Mouse (Mus musculus) cerebellum, postnatal 36 days (tissue): ENCODE results near the gene Sptan1.

Experiments used
- DNase-seq, 2 experiments: peaks; one replicate each; pipeline ENCODE4 v3.0.0; 2021 to 2022; ENCODE audit warnings: mixed read lengths in 2 of 2

Gene Sptan1

DNA sequence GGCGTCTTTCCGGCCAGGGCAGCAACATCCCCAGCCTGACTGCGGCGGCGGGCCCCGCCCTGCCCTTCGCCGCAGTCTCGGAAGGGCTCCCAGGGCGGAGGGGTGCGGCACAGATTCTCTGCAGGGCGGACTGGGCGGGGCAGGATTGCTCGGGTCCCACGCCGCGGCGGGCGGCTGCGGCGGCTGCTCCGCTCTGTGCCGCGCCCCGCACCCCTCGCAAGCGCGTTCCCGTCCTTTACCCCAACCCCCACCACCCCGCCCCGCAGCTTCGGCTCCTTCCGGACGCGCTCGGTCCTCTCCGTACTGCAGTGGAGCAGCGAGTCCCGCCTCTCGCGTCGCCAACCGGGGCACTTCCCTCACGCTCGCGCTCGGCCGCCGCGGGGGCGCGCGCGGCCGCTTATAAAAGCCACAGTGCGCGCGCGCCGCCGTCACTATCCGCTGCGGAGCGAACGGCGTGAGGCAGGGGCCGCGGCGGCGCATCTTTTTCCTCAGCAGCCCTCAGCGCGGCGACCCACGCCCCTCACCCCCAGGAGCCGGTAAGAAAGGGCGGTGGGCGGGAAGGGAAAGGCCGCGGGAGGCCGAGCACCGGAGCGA, at the start of gene Sptan1:
Sptan1 (plus strand) TSS at position 311 of the 594 bp plus-strand sequence.
- DNase-seq = peak; percentile 99

DNA sequence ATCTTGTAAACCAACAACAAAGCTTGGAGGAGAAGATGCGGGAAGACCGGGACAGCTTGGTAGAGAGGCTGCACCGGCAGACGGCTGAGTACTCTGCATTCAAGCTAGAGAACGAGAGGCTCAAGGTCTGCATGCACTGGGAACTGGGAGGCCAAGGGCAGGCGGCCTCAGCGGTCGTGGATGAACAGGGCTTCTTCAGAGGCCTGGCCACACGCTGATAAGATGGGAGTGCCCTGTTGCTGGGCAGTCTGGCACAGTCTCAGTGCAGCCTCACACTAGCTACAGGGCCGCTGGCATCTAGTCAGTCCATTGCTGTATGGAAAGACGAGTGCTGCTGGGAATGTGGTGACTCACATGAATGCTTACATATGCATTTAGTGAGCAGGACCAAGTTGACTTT, 47.7 kb upstream of the Sptan1 start:
- DNase-seq = no peak

DNA sequence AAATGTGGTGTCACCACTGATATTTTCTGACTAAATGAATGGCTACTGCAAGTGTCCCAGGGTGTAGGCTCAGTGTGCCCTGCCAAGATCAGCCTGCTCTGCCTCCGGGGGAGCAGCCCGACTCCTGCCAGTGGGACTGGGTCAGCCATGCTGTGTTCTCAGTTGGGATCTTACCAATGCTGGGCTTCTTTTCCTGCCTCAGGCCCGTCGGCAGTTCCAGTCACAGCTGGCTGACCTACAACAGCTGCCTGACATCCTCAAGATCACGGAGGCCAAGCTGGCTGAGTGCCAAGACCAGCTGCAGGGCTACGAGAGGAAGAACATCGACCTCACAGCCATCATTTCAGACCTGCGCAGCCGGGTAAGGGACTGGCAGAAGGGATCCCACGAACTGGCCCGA, 43.3 kb upstream of the Sptan1 start:
- DNase-seq = peak; percentile 45 to 51

- DNase-seq = no peak
Measured at GRCm38 (mm10) chr2:29926542-29926941, 38.8 kb upstream of the Sptan1 start.

- DNase-seq = peak; percentile 97
Measured at GRCm38 (mm10) chr2:29930506-29930905, 34.9 kb upstream of the Sptan1 start.

- DNase-seq = peak; percentile 23 to 45
Measured at GRCm38 (mm10) chr2:29931194-29931593, 34.2 kb upstream of the Sptan1 start.

GRCm38 (mm10) chr2:29934906-29935599, 30.3 kb upstream of the Sptan1 start, which contains the start of gene Gle1:
TSS of gene Gle1 (plus strand) at chr2:29935426.
- DNase-seq = peak; percentile 94 to 96

GRCm38 (mm10) chr2:29940073-29940472, 25.3 kb upstream of the Sptan1 start:
- peak in 1 of 2 experiments; percentile 21 for DNase-seq

GRCm38 (mm10) chr2:29940826-29941225, 24.5 kb upstream of the Sptan1 start:
- DNase-seq = peak in 1 of 2 experiments; percentile 47

- no peak for DNase-seq
Measured at GRCm38 (mm10) chr2:29944723-29945122, 20.6 kb upstream of the Sptan1 start.

DNA sequence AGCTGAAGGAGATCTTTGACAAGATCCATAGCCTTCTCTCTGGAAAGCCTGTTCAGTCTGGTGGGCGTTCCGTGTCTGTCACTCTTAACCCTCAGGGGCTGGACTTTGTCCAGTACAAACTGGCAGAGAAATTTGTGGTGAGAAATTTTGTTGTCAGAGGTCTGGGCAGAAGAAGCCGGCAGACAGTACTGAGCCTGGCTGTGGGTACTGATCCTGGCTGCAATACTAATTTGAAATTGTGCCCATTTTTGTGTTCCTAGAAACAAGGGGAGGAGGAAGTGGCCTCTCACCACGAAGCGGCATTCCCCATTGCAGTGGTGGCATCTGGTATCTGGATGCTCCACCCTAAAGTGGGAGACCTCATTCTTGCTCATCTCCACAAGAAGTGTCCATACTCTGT, 16.5 kb upstream of the Sptan1 start:
- no peak for DNase-seq

DNA sequence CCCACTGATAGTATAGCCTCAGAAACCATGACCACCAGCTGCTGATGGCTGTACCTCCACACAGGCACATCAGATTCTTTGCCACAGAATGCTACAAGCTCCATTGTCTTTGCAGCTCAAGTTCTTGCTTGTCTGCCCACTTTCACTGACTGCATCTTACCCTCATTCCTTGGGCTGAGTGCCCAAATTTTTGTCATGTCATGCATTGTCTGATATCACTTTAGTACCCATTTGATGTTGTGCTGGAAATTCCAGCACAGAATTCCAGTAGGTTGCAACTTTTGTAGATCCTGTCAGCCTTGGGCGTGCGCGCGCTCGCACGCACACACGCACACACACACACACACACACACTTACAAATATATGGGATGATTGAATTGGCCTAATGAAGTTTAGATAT, 4.1 kb upstream of the Sptan1 start:
- no peak for DNase-seq

DNA sequence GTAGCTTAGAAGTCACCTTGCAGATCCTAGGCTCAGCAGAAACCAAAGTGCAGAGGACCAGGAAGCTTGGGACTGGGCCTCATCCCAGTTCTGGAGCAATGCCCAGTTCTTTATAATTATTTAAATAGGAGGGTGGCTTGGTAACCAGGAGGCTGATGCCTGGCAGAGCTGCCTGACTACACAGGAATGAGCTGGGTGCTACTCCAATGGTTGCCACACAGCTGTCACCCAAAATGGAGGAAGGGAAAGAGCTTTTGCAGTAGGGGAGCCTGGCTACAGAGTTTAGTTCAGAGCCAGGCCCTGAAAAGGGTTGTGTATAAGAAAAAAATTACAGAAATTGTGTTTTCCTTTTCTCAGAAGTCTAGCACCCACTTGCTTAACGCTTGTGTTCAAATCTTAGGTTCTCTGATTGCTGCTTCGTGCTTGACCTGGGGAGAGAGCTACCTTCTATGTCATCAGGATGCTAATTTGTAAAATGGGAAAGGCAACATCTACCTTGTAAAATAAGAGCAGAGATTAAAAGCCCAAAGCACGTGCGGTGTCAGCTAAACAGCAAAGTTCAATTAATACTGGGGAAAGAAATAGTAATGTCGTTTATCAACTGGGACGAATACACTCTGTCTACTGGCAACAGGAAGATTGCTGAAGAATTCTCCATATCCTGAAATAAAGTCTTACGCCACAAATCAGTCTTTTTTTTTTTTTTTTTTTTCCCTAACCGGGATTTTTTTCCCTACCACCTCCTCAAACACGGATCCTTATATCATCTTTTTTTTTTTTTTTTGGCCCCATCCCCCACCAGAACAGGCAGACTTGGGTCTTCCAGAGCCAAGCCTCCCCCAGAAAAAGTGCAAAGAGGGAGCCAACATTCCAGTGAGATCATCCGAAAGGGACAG, 758 bp upstream of the Sptan1 start:
- peak; percentile 34 to 42 for DNase-seq

DNA sequence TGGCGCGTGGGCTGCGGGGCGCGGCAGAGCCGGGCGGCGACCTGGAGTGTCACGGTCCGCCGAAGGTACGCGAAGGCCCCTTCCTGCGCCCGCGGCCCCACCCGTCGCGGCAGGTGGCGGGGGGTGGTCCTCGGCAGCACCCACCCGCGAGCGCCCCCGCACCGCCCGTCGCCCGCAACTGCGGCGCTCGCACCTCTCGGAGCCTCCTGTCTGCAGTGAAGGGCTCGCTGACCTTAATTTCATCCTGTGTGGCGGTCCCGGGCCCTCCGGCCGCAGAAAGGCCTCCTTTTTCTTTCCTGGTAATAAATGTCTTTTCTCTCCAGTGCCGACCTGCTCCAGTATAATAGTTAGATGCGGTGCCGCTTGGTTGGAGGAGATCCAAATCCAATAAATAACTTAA, 546 bp downstream of the Sptan1 start:
- peak; percentile 51 to 56 for DNase-seq

- DNase-seq = no peak
Measured at GRCm38 (mm10) chr2:29966826-29967225, 1.5 kb downstream of the Sptan1 start.

DNA sequence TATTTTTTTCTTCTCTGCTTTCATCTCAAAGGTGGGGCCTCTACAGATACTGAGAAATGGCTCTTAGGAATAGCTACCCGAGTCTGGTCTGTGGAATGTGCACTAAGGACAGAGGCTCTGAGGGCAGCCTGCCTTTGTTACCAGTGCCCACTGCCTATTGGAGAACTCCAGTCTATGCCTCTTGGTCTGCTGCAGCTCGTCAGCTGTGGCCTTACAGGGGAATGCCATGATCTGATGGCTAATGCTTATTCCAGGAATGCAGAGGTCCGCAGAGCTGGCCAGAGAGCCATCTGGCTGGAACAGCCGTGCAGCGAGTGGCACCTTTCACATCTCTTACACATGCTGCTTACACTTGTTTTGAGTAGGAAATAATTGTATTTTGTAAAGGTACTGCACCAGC, 2.4 kb downstream of the Sptan1 start:
- peak in 1 of 2 experiments; percentile 15 for DNase-seq

- no peak for DNase-seq
Measured at GRCm38 (mm10) chr2:29968638-29969037, 3.3 kb downstream of the Sptan1 start.

DNA sequence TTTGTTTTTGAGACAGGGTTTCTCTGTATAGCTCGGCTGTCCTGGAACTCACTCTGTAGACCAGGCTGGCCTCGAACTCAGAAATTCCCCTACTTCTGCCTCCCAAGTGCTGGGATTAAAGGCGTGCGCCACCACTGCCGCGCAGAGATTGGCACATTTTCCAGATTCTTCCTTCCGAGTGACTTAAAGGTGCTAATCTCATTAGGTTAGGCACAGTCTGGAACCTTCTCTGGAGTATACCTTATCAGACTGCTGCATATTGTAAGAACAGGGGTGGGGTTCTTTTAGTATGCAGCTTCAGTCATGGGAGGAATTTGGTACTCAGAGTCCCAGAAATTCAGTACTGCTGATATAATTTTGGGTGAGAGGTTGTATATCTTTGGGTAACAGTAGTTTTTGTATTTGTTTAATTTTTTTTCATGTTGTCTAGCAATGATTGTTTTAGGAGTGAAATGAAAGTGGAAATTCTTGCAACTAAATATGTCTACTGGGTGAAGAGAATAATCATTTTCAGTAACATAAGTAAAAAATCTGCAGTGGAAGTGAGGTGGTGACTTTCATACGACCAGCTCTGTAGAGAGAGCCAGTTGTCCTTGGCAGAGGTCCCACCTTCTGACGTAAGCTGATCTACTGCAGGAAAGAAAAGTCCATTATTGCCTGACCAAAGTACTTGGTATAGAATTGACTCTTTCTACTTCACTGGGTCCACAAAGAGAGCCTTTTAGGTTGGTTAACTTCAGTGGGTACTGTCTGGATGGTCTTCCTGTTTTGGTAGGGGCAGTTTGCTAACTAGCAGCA, 6.7 kb downstream of the Sptan1 start:
- DNase-seq = peak; percentile 69 to 73

GRCm38 (mm10) chr2:29973525-29973924, 8.2 kb downstream of the Sptan1 start:
- no peak for DNase-seq

GRCm38 (mm10) chr2:29977307-29977706, 11.9 kb downstream of the Sptan1 start:
- peak; percentile 13 to 55 for DNase-seq

GRCm38 (mm10) chr2:29980661-29981060, 15.3 kb downstream of the Sptan1 start:
- DNase-seq = no peak

GRCm38 (mm10) chr2:29991962-29992361, 26.6 kb downstream of the Sptan1 start:
- no peak for DNase-seq

DNA sequence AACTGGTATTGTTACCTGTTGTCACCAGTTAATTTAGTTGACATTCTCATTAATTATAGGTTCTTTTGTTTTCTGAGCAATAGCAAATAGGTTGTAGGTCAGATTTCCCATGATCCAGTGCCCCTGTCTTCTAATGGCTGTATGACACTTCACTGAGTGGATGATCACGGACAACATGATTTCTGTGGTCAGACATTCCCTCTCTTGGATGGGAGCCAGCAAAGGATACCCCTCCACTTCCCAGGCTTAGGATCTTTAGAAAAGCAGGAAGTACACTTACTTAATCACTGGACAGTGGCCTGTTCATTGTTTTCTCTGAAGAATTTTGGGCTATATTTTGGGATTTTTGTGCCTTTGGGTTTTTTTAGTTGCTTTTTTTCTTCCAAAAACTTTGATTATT, 43.7 kb downstream of the Sptan1 start:
- no peak for DNase-seq
